Mouse (Mus musculus): ENCODE results near the gene Gm42688. TPM values are rescaled to one million over a fixed set of nuclear protein-coding genes. Genes with fewer than 3 reads are reported as not detected.

Gm42688 gene
- total RNA-seq, 4 experiments from 2014 or later = 5.9 to 14.3 (median 10.1) TPM

GRCm38 (mm10) chr6:83118369-83118768, 17.0 kb downstream of the Gm42688 start:
- DNase-seq = no peak

GRCm38 (mm10) chr6:83118825-83119733, 17.7 kb downstream of the Gm42688 start:
- no peak for DNase-seq

- no peak for DNase-seq
Measured at GRCm38 (mm10) chr6:83119734-83120051, 18.3 kb downstream of the Gm42688 start.

GRCm38 (mm10) chr6:83120930-83121862, 19.8 kb downstream of the Gm42688 start, which contains the start of gene Wbp1:
Gene Wbp1, minus strand, starts transcription at chr6:83121559.
- peak; percentile 98 for DNase-seq

- no peak for DNase-seq
Measured at GRCm38 (mm10) chr6:83121863-83122710, 20.7 kb downstream of the Gm42688 start.

GRCm38 (mm10) chr6:83122961-83123360, 21.5 kb downstream of the Gm42688 start:
- no peak for DNase-seq

GRCm38 (mm10) chr6:83124851-83125312, 23.5 kb downstream of the Gm42688 start:
- DNase-seq = peak; percentile 90

- DNase-seq = no peak
Measured at GRCm38 (mm10) chr6:83125331-83125730, 23.9 kb downstream of the Gm42688 start, which contains the start of gene Ino80b. Gene Ino80b, minus strand, starts transcription at chr6:83125431.

GRCm38 (mm10) chr6:83127419-83127818, 26.0 kb downstream of the Gm42688 start:
- no peak for DNase-seq

- DNase-seq = no peak
Measured at GRCm38 (mm10) chr6:83131469-83132034, 30.1 kb downstream of the Gm42688 start.

GRCm38 (mm10) chr6:83132176-83132919, 30.9 kb downstream of the Gm42688 start:
- DNase-seq = no peak

GRCm38 (mm10) chr6:83134226-83134625, 32.8 kb downstream of the Gm42688 start:
- no peak for DNase-seq

GRCm38 (mm10) chr6:83134951-83135513, 33.6 kb downstream of the Gm42688 start, which contains the start of gene Rtkn:
Gene Rtkn, plus strand, starts transcription at chr6:83135463.
- DNase-seq = no peak

GRCm38 (mm10) chr6:83135571-83136161, 34.2 kb downstream of the Gm42688 start:
- no peak for DNase-seq

GRCm38 (mm10) chr6:83136291-83136880, 35.0 kb downstream of the Gm42688 start:
- DNase-seq = no peak

- DNase-seq = no peak
Measured at GRCm38 (mm10) chr6:83136881-83137575, 35.6 kb downstream of the Gm42688 start.

GRCm38 (mm10) chr6:83137576-83137950, 36.1 kb downstream of the Gm42688 start:
- peak; percentile 86 for DNase-seq

GRCm38 (mm10) chr6:83138056-83138455, 36.6 kb downstream of the Gm42688 start:
- no peak for DNase-seq

- DNase-seq = no peak
Measured at GRCm38 (mm10) chr6:83140044-83140443, 38.6 kb downstream of the Gm42688 start.

Data from adrenal gland, adult 8-10 months (tissue).